11 mouse cellular contexts compared by ENCODE assay signal in genomic region chr1:90424066-90424821, GRCm38 (mm10).
DNase-seq lines count a peak whose midpoint lies in the region; ATAC-seq and TF ChIP-seq lines count a peak whose summit lies in the region.
"Had no signal": no experiment of that assay in that cellular context is flagged by ENCODE, and none has a peak within 500 bp of the region (broad histone marks: within the 10 kb centered on the region; RNA-seq: fewer than 3 reads in every experiment).

No protein-coding gene starts in this region.

- no peak overlapping the region for H3K27ac ChIP-seq in hindbrain, embryonic 12.5 days
- H3K27ac ChIP-seq in hindbrain, embryonic 13.5 days = no peak overlapping the region
- peak overlapping the region; percentile 95 for H3K27ac ChIP-seq in brown adipose tissue, adult 24 weeks (replicated peaks; ENCODE audit: low read depth, low read length)
- no peak overlapping the region for H3K27ac ChIP-seq in hindbrain, postnatal 0 days
- no peak overlapping the region for H3K27ac ChIP-seq in neural tube, embryonic 12.5 days
- no peak overlapping the region for H3K27ac ChIP-seq in liver, postnatal 0 days (ENCODE audit: low read depth)
- H3K27ac ChIP-seq: heart, embryonic 15.5 days; limb, embryonic 12.5 days; stomach, embryonic 15.5 days had no signal

- peaks cover 13% of the 10 kb centered on the region for H3K4me1 ChIP-seq in hindbrain, embryonic 12.5 days
- peaks cover 12% of the 10 kb centered on the region for H3K4me1 ChIP-seq in hindbrain, embryonic 13.5 days (replicated peaks)
- peaks cover 3% of the 10 kb centered on the region; the same call in 1 of the 2 replicates for H3K4me1 ChIP-seq in brown adipose tissue, adult 24 weeks (ENCODE audit: control insufficient read depth, insufficient read depth, insufficient read length, low read length)
- H3K4me1 ChIP-seq in hindbrain, postnatal 0 days (ENCODE audit: insufficient read depth, low read length) = no peaks in the 10 kb centered on the region; the same call in 1 of the 2 replicates
- peaks cover 9% of the 10 kb centered on the region for H3K4me1 ChIP-seq in neural tube, embryonic 12.5 days
- no peaks in the 10 kb centered on the region for H3K4me1 ChIP-seq in liver, postnatal 0 days (ENCODE audit: insufficient read depth)
- H3K4me1 ChIP-seq: stomach, embryonic 15.5 days had no signal

- no peaks in the 10 kb centered on the region for H3K36me3 ChIP-seq in hindbrain, embryonic 12.5 days
- no peaks in the 10 kb centered on the region for H3K36me3 ChIP-seq in hindbrain, embryonic 13.5 days
- H3K36me3 ChIP-seq in hindbrain, postnatal 0 days (ENCODE audit: insufficient read depth, low read length) = no peaks in the 10 kb centered on the region
- H3K36me3 ChIP-seq in neural tube, embryonic 12.5 days = no peaks in the 10 kb centered on the region
- no peaks in the 10 kb centered on the region for H3K36me3 ChIP-seq in liver, postnatal 0 days (replicated peaks; ENCODE audit: insufficient read depth, low read length)
- H3K36me3 ChIP-seq: heart, embryonic 15.5 days; limb, embryonic 12.5 days; stomach, embryonic 15.5 days had no signal

- no peak overlapping the region for H3K4me3 ChIP-seq in hindbrain, embryonic 12.5 days
- H3K4me3 ChIP-seq in hindbrain, embryonic 13.5 days = no peak overlapping the region
- H3K4me3 ChIP-seq in brown adipose tissue, adult 24 weeks (ENCODE audit: insufficient read depth, low read depth, low read length) = 0 out of 2 replicates have a peak overlapping the region, but pooled peaks have one; percentile 12
- H3K4me3 ChIP-seq in hindbrain, postnatal 0 days (ENCODE audit: low read length) = no peak overlapping the region
- H3K4me3 ChIP-seq in neural tube, embryonic 12.5 days = no peak overlapping the region
- H3K4me3 ChIP-seq in liver, postnatal 0 days (ENCODE audit: low read depth, low read length) = no peak overlapping the region
- H3K4me3 ChIP-seq: heart, embryonic 15.5 days; limb, embryonic 12.5 days; stomach, embryonic 15.5 days had no signal

- TF ChIP-seq EP300 in liver, postnatal 0 days (IDR thresholded peaks at IDR 0.05; ENCODE audit: low read depth) = no peak

- peaks cover 20% of the 10 kb centered on the region; the same call in 1 of the 2 replicates for H3K27me3 ChIP-seq in hindbrain, embryonic 12.5 days
- H3K27me3 ChIP-seq in hindbrain, embryonic 13.5 days = peaks cover 9% of the 10 kb centered on the region
- no peaks in the 10 kb centered on the region for H3K27me3 ChIP-seq in hindbrain, postnatal 0 days (ENCODE audit: insufficient read depth, low read length)
- H3K27me3 ChIP-seq in neural tube, embryonic 12.5 days (replicated peaks) = peaks cover 7% of the 10 kb centered on the region
- no peaks in the 10 kb centered on the region for H3K27me3 ChIP-seq in liver, postnatal 0 days (ENCODE audit: insufficient read depth, low read length)
- H3K27me3 ChIP-seq: heart, embryonic 15.5 days; limb, embryonic 12.5 days; stomach, embryonic 15.5 days had no signal

- peak; percentile 48; the same call in 1 of the 2 replicates for ATAC-seq in hindbrain, embryonic 12.5 days (ENCODE audit: low FRiP score)
- no peak for ATAC-seq in hindbrain, embryonic 13.5 days (ENCODE audit: low FRiP score)
- peak; percentile 43; the same call in 1 of the 2 replicates for ATAC-seq in hindbrain, postnatal 0 days
- peak; percentile 41; the same call in 1 of the 2 replicates for ATAC-seq in neural tube, embryonic 12.5 days (ENCODE audit: low FRiP score, low read depth)
- no peak for ATAC-seq in cerebellum, adult (ENCODE audit: insufficient number of reproducible peaks, low FRiP score, low TSS enrichment)
- no peak for ATAC-seq in liver, postnatal 0 days

- TF ChIP-seq CTCF in hindbrain, postnatal 0 days (IDR thresholded peaks at IDR 0.05; ENCODE audit: low read depth) = no peak
- no peak for TF ChIP-seq CTCF in liver, postnatal 0 days (IDR thresholded peaks at IDR 0.05; ENCODE audit: low read depth)

- H3K4me2 ChIP-seq in hindbrain, embryonic 12.5 days (replicated peaks) = no peak overlapping the region
- H3K4me2 ChIP-seq in hindbrain, embryonic 13.5 days = no peak overlapping the region
- no peak overlapping the region for H3K4me2 ChIP-seq in hindbrain, postnatal 0 days (ENCODE audit: low read depth, low read length)
- H3K4me2 ChIP-seq in neural tube, embryonic 12.5 days (replicated peaks) = no peak overlapping the region; the same call in 1 of the 2 replicates
- no peak overlapping the region for H3K4me2 ChIP-seq in liver, postnatal 0 days (ENCODE audit: low read depth, low read length)
- H3K4me2 ChIP-seq: heart, embryonic 15.5 days; limb, embryonic 12.5 days; stomach, embryonic 15.5 days had no signal

- H3K9ac ChIP-seq in hindbrain, embryonic 12.5 days = no peak overlapping the region
- H3K9ac ChIP-seq in hindbrain, embryonic 13.5 days = no peak overlapping the region
- no peak overlapping the region for H3K9ac ChIP-seq in hindbrain, postnatal 0 days (replicated peaks; ENCODE audit: low read length)
- no peak overlapping the region for H3K9ac ChIP-seq in neural tube, embryonic 12.5 days
- H3K9ac ChIP-seq in liver, postnatal 0 days (replicated peaks) = no peak overlapping the region
- H3K9ac ChIP-seq: heart, embryonic 15.5 days; limb, embryonic 12.5 days; stomach, embryonic 15.5 days had no signal

- peak; percentile 21 for DNase-seq in hindbrain, postnatal 0 days (ENCODE audit: low spot score)
- DNase-seq in liver, postnatal 0 days = no peak
- DNase-seq in testis, postnatal 10 days (ENCODE audit: low spot score) = no peak

- 7% methylated on average over 13 of the region's 13 CpGs for WGBS in hindbrain, embryonic 12.5 days
- 10% methylated on average over 13 of the region's 13 CpGs for WGBS in hindbrain, embryonic 13.5 days
- 17% methylated on average over 13 of the region's 13 CpGs for WGBS in hindbrain, postnatal 0 days
- 9% methylated on average over 13 of the region's 13 CpGs for WGBS in neural tube, embryonic 12.5 days
- WGBS in liver, postnatal 0 days (ENCODE audit: insufficient replicate concordance) = 66% methylated on average over 13 of the region's 13 CpGs

- no peaks in the 10 kb centered on the region for H3K9me3 ChIP-seq in hindbrain, embryonic 12.5 days (replicated peaks)
- H3K9me3 ChIP-seq in hindbrain, embryonic 13.5 days = no peaks in the 10 kb centered on the region
- H3K9me3 ChIP-seq in hindbrain, postnatal 0 days (ENCODE audit: low read length) = no peaks in the 10 kb centered on the region
- H3K9me3 ChIP-seq in neural tube, embryonic 12.5 days = no peaks in the 10 kb centered on the region
- no peaks in the 10 kb centered on the region for H3K9me3 ChIP-seq in liver, postnatal 0 days (ENCODE audit: low read length)
- H3K9me3 ChIP-seq: heart, embryonic 15.5 days; limb, embryonic 12.5 days; stomach, embryonic 15.5 days had no signal

Comparison
In these comparisons a context has a peak if more than half of its experiments do, and no peak if none do; other contexts are left out.
1. ATAC-seq: peak in hindbrain, embryonic 12.5 days (single experiment), hindbrain, postnatal 0 days (single experiment) and neural tube, embryonic 12.5 days (single experiment); none in hindbrain, embryonic 13.5 days (single experiment), cerebellum, adult (single experiment) and liver, postnatal 0 days (single experiment).